Mouse (Mus musculus) lung, embryonic 14.5 days (tissue): ENCODE measurements around the gene Cpped1. TPM values are rescaled to one million over a fixed set of nuclear protein-coding genes. Genes with fewer than 3 reads are reported as not detected.

ENCODE experiments used
- ATAC-seq: fragments of 200-750 bp; cut with Nextera tagmentation; 2 replicates; pipeline ENCODE4 v1.8.0; 2017; ENCODE audit warnings: mild to moderate bottlenecking, moderate TSS enrichment, moderate library complexity; ENCODE audit not compliant: insufficient read depth
- DNase-seq: peaks from one replicate; pipeline ENCODE4 v3.0.0-alpha.2; 2015
- H3K27ac ChIP-seq: fragments of 300-500 bp; sonication (generic); 2 replicates; pipeline ENCODE4 v1.5.1; 2014; ENCODE audit warnings: low read depth, mild to moderate bottlenecking, moderate library complexity
- H3K27me3 ChIP-seq: fragments of 300-500 bp; sonication (generic); 2 replicates; pipeline ENCODE4 v1.6.1; 2014; ENCODE audit warnings: low read length, control low read depth; ENCODE audit not compliant: insufficient read depth
- H3K36me3 ChIP-seq: fragments of 300-500 bp; sonication (generic); 2 replicates; pipeline ENCODE4 v1.6.1; 2014; ENCODE audit warnings: control low read depth; ENCODE audit not compliant: insufficient read depth
- H3K4me1 ChIP-seq: fragments of 300-500 bp; sonication (generic); 2 replicates; pipeline ENCODE4 v1.6.1; 2014; ENCODE audit warnings: antibody characterized with exemption, control low read depth; ENCODE audit not compliant: insufficient read depth
- H3K4me2 ChIP-seq: fragments of 300-500 bp; sonication (generic); 2 replicates; pipeline ENCODE4 v1.6.1; 2014; ENCODE audit warnings: mild to moderate bottlenecking
- H3K4me3 ChIP-seq: fragments of 300-500 bp; sonication (generic); 2 replicates; pipeline ENCODE4 v1.5.1; 2014; ENCODE audit warnings: low read depth, low read length
- H3K9ac ChIP-seq: fragments of 300-500 bp; sonication (generic); 2 replicates; pipeline ENCODE4 v1.6.1; 2014
- H3K9me3 ChIP-seq: fragments of 300-500 bp; sonication (generic); 2 replicates; pipeline ENCODE4 v1.6.1; 2016; ENCODE audit warnings: low read depth, low read length, control low read depth
- CTCF ChIP-seq: IDR thresholded peaks from 2 replicates; pipeline ENCODE4 v1.5.1; 2016; ENCODE audit warnings: antibody characterized with exemption, low read depth
- WGBS: fragments of 180-500 bp; shearing (Covaris S2); extraction: QIAGEN DNeasy Blood & Tissue Kit; methylation state at CpG from one replicate; pipeline ENCODE4 v1.1.7; 2014; 5-methylcytosine and 5-hydroxymethylcytosine counted together
- polyA plus RNA-seq: library from polyadenylated mRNA; unstranded; fragments of >200 nt; fragmentation: Nextera tagmentation; extraction: Ambion mirVana; gene quantifications from 2 replicates; pipeline ENCODE4 v1.2.1, GENCODE M21; 2014

Cpped1 gene
- polyA plus RNA-seq, 1 experiment from 2014 or later: 24.3 TPM

DNA sequence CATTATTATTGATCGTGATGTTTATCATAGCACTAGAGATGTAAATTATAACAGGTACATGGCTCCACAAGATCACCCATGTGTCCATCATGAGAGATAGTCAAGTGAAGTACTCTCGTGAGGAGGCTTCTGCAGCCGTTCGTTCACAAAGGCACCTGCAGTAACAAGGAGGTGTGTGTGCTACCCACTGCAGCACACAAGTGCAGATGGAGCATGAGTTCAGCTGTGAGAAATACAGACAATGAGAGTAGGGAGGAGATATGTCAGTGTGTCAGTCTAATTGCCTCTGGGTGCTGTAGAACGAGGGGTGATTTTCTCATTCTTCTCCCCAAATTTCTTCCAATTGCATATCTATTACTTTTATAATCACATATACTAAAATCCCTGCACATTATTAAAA, 63.9 kb downstream of the Cpped1 start:
- Histone ChIP-seq H3K36me3 (no peaks in the 10 kb centered on the region), H3K9ac (no peak overlapping the region), H3K9me3 (no peaks in the 10 kb centered on the region), H3K27ac (no peak overlapping the region), H3K4me2 (no peak overlapping the region), H3K4me1 (no peaks in the 10 kb centered on the region), H3K27me3 (no peaks in the 10 kb centered on the region), H3K4me3 (no peak overlapping the region)
- no peak for TF ChIP-seq CTCF
- ATAC-seq (no peak), DNase-seq (no peak)
- 90% methylated on average over 5 of the region's 5 CpGs for WGBS

- H3K4me2 ChIP-seq: no peak overlapping the region
- no peak overlapping the region for H3K4me3 ChIP-seq
- H3K9me3 ChIP-seq: no peaks in the 10 kb centered on the region
- no peaks in the 10 kb centered on the region for H3K27me3 ChIP-seq
- no peaks in the 10 kb centered on the region for H3K36me3 ChIP-seq
- H3K4me1 ChIP-seq: no peaks in the 10 kb centered on the region
- DNase-seq: no peak
- 89% methylated on average over 2 of the region's 2 CpGs for WGBS
- TF ChIP-seq CTCF: no peak
- ATAC-seq: no peak
- no peak overlapping the region for H3K27ac ChIP-seq
- H3K9ac ChIP-seq: no peak overlapping the region
Measured at GRCm38 (mm10) chr16:11843441-11843840, 65.8 kb downstream of the Cpped1 start.

GRCm38 (mm10) chr16:11833474-11833873, 75.8 kb downstream of the Cpped1 start:
- Histone ChIP-seq H3K27ac (no peak overlapping the region), H3K9me3 (no peaks in the 10 kb centered on the region), H3K36me3 (no peaks in the 10 kb centered on the region), H3K27me3 (no peaks in the 10 kb centered on the region), H3K4me3 (no peak overlapping the region), H3K9ac (no peak overlapping the region), H3K4me2 (no peak overlapping the region), H3K4me1 (no peaks in the 10 kb centered on the region)
- 46% methylated on average over 1 of the region's 1 CpGs for WGBS
- ATAC-seq (no peak), DNase-seq (no peak)
- TF ChIP-seq CTCF: no peak

DNA sequence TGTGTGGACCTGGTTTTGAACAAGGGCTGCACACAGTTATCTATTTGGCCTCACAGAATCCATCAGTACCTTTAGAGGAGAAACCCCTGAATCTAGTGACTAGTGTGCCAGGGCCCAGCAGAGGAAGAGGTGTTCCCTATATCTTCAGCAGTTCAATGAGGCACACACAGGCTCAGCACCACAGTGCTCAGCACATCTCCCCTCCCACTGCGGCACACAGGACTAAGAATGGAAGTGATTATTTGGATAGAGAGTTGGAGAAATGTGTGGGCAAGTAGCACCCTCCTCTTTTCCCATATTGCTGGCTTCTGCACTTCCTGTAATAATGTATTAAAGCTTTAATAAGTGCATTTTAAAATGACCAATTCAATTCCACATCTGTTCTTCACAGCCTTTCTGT, 80.4 kb downstream of the Cpped1 start:
- no peak overlapping the region for H3K27ac ChIP-seq
- 65% methylated on average over 1 of the region's 1 CpGs for WGBS
- DNase-seq (no peak), ATAC-seq (no peak)
- no peaks in the 10 kb centered on the region for H3K27me3 ChIP-seq
- no peaks in the 10 kb centered on the region for H3K4me1 ChIP-seq
- H3K4me2 ChIP-seq: no peak overlapping the region
- no peak for TF ChIP-seq CTCF
- H3K36me3 ChIP-seq: no peaks in the 10 kb centered on the region
- no peak overlapping the region for H3K9ac ChIP-seq
- no peak overlapping the region for H3K4me3 ChIP-seq
- no peaks in the 10 kb centered on the region for H3K9me3 ChIP-seq

- Histone ChIP-seq H3K4me3 (no peak overlapping the region), H3K27ac (no peak overlapping the region), H3K36me3 (no peaks in the 10 kb centered on the region), H3K4me2 (no peak overlapping the region), H3K27me3 (no peaks in the 10 kb centered on the region), H3K4me1 (no peaks in the 10 kb centered on the region), H3K9ac (no peak overlapping the region), H3K9me3 (no peaks in the 10 kb centered on the region)
- no peak for TF ChIP-seq CTCF
- ATAC-seq (no peak), DNase-seq (no peak)
- WGBS: 71% methylated on average over 7 of the region's 7 CpGs
Measured at GRCm38 (mm10) chr16:11824833-11825232, 84.4 kb downstream of the Cpped1 start.

DNA sequence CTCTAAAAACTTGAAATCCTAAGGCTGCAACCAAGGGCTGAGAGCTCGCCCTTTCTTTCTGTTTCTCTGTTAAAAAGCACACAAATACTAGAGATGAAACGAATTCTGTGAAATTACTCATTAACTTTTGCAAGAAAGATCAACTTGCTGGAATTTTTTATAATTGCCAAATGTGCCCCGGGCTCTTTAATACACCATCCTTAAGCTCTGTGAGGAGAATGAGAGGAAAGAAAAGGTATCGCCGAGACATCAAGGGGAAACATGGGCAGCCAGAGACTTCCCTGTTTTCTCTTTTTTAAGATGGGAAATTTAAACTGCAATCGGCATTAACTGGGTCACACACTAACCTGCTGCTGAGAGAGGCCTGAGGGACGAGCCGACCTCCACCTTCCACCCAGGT, 84.9 kb downstream of the Cpped1 start:
- Histone ChIP-seq H3K9me3 (no peaks in the 10 kb centered on the region), H3K36me3 (no peaks in the 10 kb centered on the region), H3K27ac (no peak overlapping the region), H3K9ac (no peak overlapping the region), H3K27me3 (no peaks in the 10 kb centered on the region), H3K4me3 (no peak overlapping the region), H3K4me1 (no peaks in the 10 kb centered on the region), H3K4me2 (no peak overlapping the region)
- DNase-seq (no peak), ATAC-seq (no peak)
- TF ChIP-seq CTCF: no peak
- 69% methylated on average over 8 of the region's 8 CpGs for WGBS

GRCm38 (mm10) chr16:11820791-11821190, 88.5 kb downstream of the Cpped1 start:
- TF ChIP-seq CTCF: no peak
- Histone ChIP-seq H3K27me3 (no peaks in the 10 kb centered on the region), H3K9me3 (no peaks in the 10 kb centered on the region), H3K4me2 (no peak overlapping the region), H3K36me3 (no peaks in the 10 kb centered on the region), H3K27ac (no peak overlapping the region), H3K9ac (no peak overlapping the region), H3K4me1 (no peaks in the 10 kb centered on the region), H3K4me3 (no peak overlapping the region)
- no peak for ATAC-seq
- DNase-seq: no peak
- WGBS: 76% methylated on average over 7 of the region's 7 CpGs
